Mouse (Mus musculus): ENCODE measurements around the gene Rbpjl. TPM values are rescaled to one million over a fixed set of nuclear protein-coding genes. Genes with fewer than 3 reads are reported as not detected.

The Rbpjl gene
- polyA plus RNA-seq, 1 experiment from 2014 or later: 0.46 TPM

GRCm38 (mm10) chr2:164396911-164397310 is 6.0 kb upstream of the Rbpjl start:
- Histone ChIP-seq H3K4me3 (no peak overlapping the region), H3K36me3 (no peaks in the 10 kb centered on the region), H3K4me2 (replicated peaks) (no peak overlapping the region), H3K4me1 (peaks cover 8% of the 10 kb centered on the region; the same call in 1 of the 2 replicates), H3K9me3 (peaks cover 3% of the 10 kb centered on the region; the same call in 1 of the 2 replicates), H3K27me3 (peaks cover 40% of the 10 kb centered on the region), H3K27ac (no peak overlapping the region), H3K9ac (no peak overlapping the region)
- no peak for ATAC-seq (ENCODE audit: insufficient number of reproducible peaks, insufficient read depth, low FRiP score, low TSS enrichment)
- WGBS: 72% methylated on average over 12 of the region's 12 CpGs

- peak overlapping the region; percentile 41 for H3K4me3 ChIP-seq
- no peak for ATAC-seq (ENCODE audit: insufficient number of reproducible peaks, insufficient read depth, low FRiP score, low TSS enrichment)
- H3K9me3 ChIP-seq: no peaks in the 10 kb centered on the region
- peaks cover 95% of the 10 kb centered on the region for H3K27me3 ChIP-seq
- H3K4me2 ChIP-seq (replicated peaks): peak overlapping the region; percentile 63
- H3K36me3 ChIP-seq: no peaks in the 10 kb centered on the region
- peaks cover 35% of the 10 kb centered on the region; the same call in 1 of the 2 replicates for H3K4me1 ChIP-seq
- H3K27ac ChIP-seq: no peak overlapping the region
- WGBS: 5% methylated on average over 14 of the region's 14 CpGs
- no peak overlapping the region for H3K9ac ChIP-seq
These were observed 598 bp downstream of the Rbpjl start for GRCm38 (mm10) chr2:164403396-164404081.

GRCm38 (mm10) chr2:164404082-164404990 is 1.4 kb downstream of the Rbpjl start:
- Histone ChIP-seq H3K27ac (0 out of 2 replicates have a peak overlapping the region, but pooled peaks have one; percentile 17), H3K36me3 (no peaks in the 10 kb centered on the region), H3K4me2 (replicated peaks) (peak overlapping the region; percentile 63), H3K4me3 (peak overlapping the region; percentile 41), H3K27me3 (peaks cover 98% of the 10 kb centered on the region), H3K9me3 (no peaks in the 10 kb centered on the region), H3K4me1 (peaks cover 35% of the 10 kb centered on the region; the same call in 1 of the 2 replicates), H3K9ac (peak overlapping the region; percentile 36)
- WGBS: 1% methylated on average over 49 of the region's 49 CpGs
- ATAC-seq (ENCODE audit: insufficient number of reproducible peaks, insufficient read depth, low FRiP score, low TSS enrichment): no peak

GRCm38 (mm10) chr2:164405060-164405459 is 2.1 kb downstream of the Rbpjl start, which contains the start of gene Matn4:
Gene Matn4, minus strand, starts transcription at chr2:164405160.
- Histone ChIP-seq H3K27me3 (peaks cover 97% of the 10 kb centered on the region), H3K36me3 (no peaks in the 10 kb centered on the region), H3K4me3 (peak within 1 kb of the TSS; percentile 41), H3K4me1 (peaks cover 35% of the 10 kb centered on the region; the same call in 1 of the 2 replicates), H3K9me3 (no peaks in the 10 kb centered on the region), H3K9ac (peak within 1 kb of the TSS; percentile 36), H3K27ac (0 out of 2 replicates have a peak within 1 kb of the TSS, but pooled peaks have one; percentile 17), H3K4me2 (replicated peaks) (peak within 1 kb of the TSS; percentile 63)
- no peak for ATAC-seq (ENCODE audit: insufficient number of reproducible peaks, insufficient read depth, low FRiP score, low TSS enrichment)
- 7% methylated on average over 9 of the region's 9 CpGs for WGBS

- H3K9ac ChIP-seq: no peak overlapping the region
- no peaks in the 10 kb centered on the region for H3K36me3 ChIP-seq
- H3K4me2 ChIP-seq (replicated peaks): no peak overlapping the region
- H3K27me3 ChIP-seq: peaks cover 97% of the 10 kb centered on the region
- no peaks in the 10 kb centered on the region for H3K9me3 ChIP-seq
- no peak overlapping the region for H3K27ac ChIP-seq
- 31% methylated on average over 5 of the region's 5 CpGs for WGBS
- ATAC-seq (ENCODE audit: insufficient number of reproducible peaks, insufficient read depth, low FRiP score, low TSS enrichment): no peak
- no peak overlapping the region for H3K4me3 ChIP-seq
- H3K4me1 ChIP-seq: peaks cover 34% of the 10 kb centered on the region; the same call in 1 of the 2 replicates
These were observed 2.6 kb downstream of the Rbpjl start for GRCm38 (mm10) chr2:164405519-164405918.

- H3K4me1 ChIP-seq: peaks cover 26% of the 10 kb centered on the region; the same call in 1 of the 2 replicates
- H3K27me3 ChIP-seq: peaks cover 82% of the 10 kb centered on the region
These were observed 4.8 kb downstream of the Rbpjl start for GRCm38 (mm10) chr2:164407708-164408107.

GRCm38 (mm10) chr2:164414167-164414566 is 11.2 kb downstream of the Rbpjl start:
- 24% methylated on average over 28 of the region's 28 CpGs for WGBS
- peaks cover 38% of the 10 kb centered on the region for H3K27me3 ChIP-seq
- peak overlapping the region; percentile 50 for H3K4me2 ChIP-seq (replicated peaks)
- ATAC-seq (ENCODE audit: insufficient number of reproducible peaks, insufficient read depth, low FRiP score, low TSS enrichment): no peak
- H3K4me3 ChIP-seq: peak overlapping the region; percentile 15; the same call in 1 of the 2 replicates
- no peaks in the 10 kb centered on the region for H3K36me3 ChIP-seq
- H3K9me3 ChIP-seq: no peaks in the 10 kb centered on the region
- peaks cover 6% of the 10 kb centered on the region; the same call in 1 of the 2 replicates for H3K4me1 ChIP-seq
- no peak overlapping the region for H3K9ac ChIP-seq
- H3K27ac ChIP-seq: no peak overlapping the region

More at GRCm38 (mm10) chr2:164407708-164408107, 4.8 kb downstream of the Rbpjl start:
- H3K36me3 ChIP-seq: no peaks in the 10 kb centered on the region
- no peak for ATAC-seq (ENCODE audit: insufficient number of reproducible peaks, insufficient read depth, low FRiP score, low TSS enrichment)
- H3K4me2 ChIP-seq (replicated peaks): 0 out of 2 replicates have a peak overlapping the region, but pooled peaks have one; percentile 13
- WGBS: 1% methylated on average over 22 of the region's 22 CpGs
- H3K4me3 ChIP-seq: no peak overlapping the region
- no peak overlapping the region for H3K27ac ChIP-seq
- no peaks in the 10 kb centered on the region for H3K9me3 ChIP-seq
- H3K9ac ChIP-seq: no peak overlapping the region

- peaks cover 6% of the 10 kb centered on the region; the same call in 1 of the 2 replicates for H3K4me1 ChIP-seq
- peak overlapping the region; percentile 15; the same call in 1 of the 2 replicates for H3K4me3 ChIP-seq
- no peaks in the 10 kb centered on the region for H3K36me3 ChIP-seq
- H3K4me2 ChIP-seq (replicated peaks): peak overlapping the region; percentile 50
- no peak overlapping the region for H3K9ac ChIP-seq
- H3K9me3 ChIP-seq: no peaks in the 10 kb centered on the region
- 65% methylated on average over 10 of the region's 10 CpGs for WGBS
- no peak overlapping the region for H3K27ac ChIP-seq
- no peak; the same call in 1 of the 2 replicates for ATAC-seq (ENCODE audit: insufficient number of reproducible peaks, insufficient read depth, low FRiP score, low TSS enrichment)
- peaks cover 34% of the 10 kb centered on the region for H3K27me3 ChIP-seq
These were observed 11.6 kb downstream of the Rbpjl start for GRCm38 (mm10) chr2:164414581-164414980.

- Histone ChIP-seq H3K4me3 (no peak overlapping the region), H3K27me3 (peaks cover 20% of the 10 kb centered on the region), H3K36me3 (no peaks in the 10 kb centered on the region), H3K4me1 (peaks cover 10% of the 10 kb centered on the region; the same call in 1 of the 2 replicates), H3K9ac (no peak overlapping the region), H3K9me3 (no peaks in the 10 kb centered on the region), H3K27ac (no peak overlapping the region), H3K4me2 (replicated peaks) (no peak overlapping the region)
- ATAC-seq (ENCODE audit: insufficient number of reproducible peaks, insufficient read depth, low FRiP score, low TSS enrichment): no peak
- WGBS: 0% methylated on average over 2 of the region's 2 CpGs
These were observed 14.3 kb downstream of the Rbpjl start for GRCm38 (mm10) chr2:164417198-164417597.

GRCm38 (mm10) chr2:164418308-164418875 is 15.5 kb downstream of the Rbpjl start:
- Histone ChIP-seq H3K4me1 (peaks cover 10% of the 10 kb centered on the region; the same call in 1 of the 2 replicates), H3K27ac (no peak overlapping the region), H3K36me3 (no peaks in the 10 kb centered on the region), H3K9ac (no peak overlapping the region), H3K4me2 (replicated peaks) (no peak overlapping the region), H3K4me3 (no peak overlapping the region), H3K9me3 (no peaks in the 10 kb centered on the region), H3K27me3 (peaks cover 17% of the 10 kb centered on the region)
- 26% methylated on average over 3 of the region's 3 CpGs for WGBS
- ATAC-seq (ENCODE audit: insufficient number of reproducible peaks, insufficient read depth, low FRiP score, low TSS enrichment): no peak

- no peak for ATAC-seq (ENCODE audit: insufficient number of reproducible peaks, insufficient read depth, low FRiP score, low TSS enrichment)
- Histone ChIP-seq H3K36me3 (peaks cover 4% of the 10 kb centered on the region; the same call in 1 of the 2 replicates), H3K27ac (no peak overlapping the region), H3K27me3 (peaks cover 6% of the 10 kb centered on the region), H3K9me3 (no peaks in the 10 kb centered on the region), H3K4me1 (peaks cover 4% of the 10 kb centered on the region; the same call in 1 of the 2 replicates), H3K9ac (no peak overlapping the region), H3K4me2 (replicated peaks) (no peak overlapping the region), H3K4me3 (no peak overlapping the region)
- 0% methylated on average over 3 of the region's 3 CpGs for WGBS
These were observed 16.5 kb downstream of the Rbpjl start for GRCm38 (mm10) chr2:164419489-164419888.

All from embryonic facial prominence, embryonic 12.5 days (tissue).